Mouse (Mus musculus): ENCODE data around the gene Polr2l.

Polr2l gene

GRCm38 (mm10) chr7:141432741-141433516, 42.0 kb downstream of the Polr2l start:
- DNase-seq (ENCODE audit: low read depth, low spot score), result peak; percentile 76

GRCm38 (mm10) chr7:141432186-141432611, 42.7 kb downstream of the Polr2l start:
- DNase-seq (ENCODE audit: low read depth, low spot score), result no peak

GRCm38 (mm10) chr7:141431434-141432185, 43.3 kb downstream of the Polr2l start:
- DNase-seq (ENCODE audit: low read depth, low spot score), result no peak

- no peak for DNase-seq (ENCODE audit: low read depth, low spot score)
Measured at GRCm38 (mm10) chr7:141430585-141431240, 44.2 kb downstream of the Polr2l start.

DNA sequence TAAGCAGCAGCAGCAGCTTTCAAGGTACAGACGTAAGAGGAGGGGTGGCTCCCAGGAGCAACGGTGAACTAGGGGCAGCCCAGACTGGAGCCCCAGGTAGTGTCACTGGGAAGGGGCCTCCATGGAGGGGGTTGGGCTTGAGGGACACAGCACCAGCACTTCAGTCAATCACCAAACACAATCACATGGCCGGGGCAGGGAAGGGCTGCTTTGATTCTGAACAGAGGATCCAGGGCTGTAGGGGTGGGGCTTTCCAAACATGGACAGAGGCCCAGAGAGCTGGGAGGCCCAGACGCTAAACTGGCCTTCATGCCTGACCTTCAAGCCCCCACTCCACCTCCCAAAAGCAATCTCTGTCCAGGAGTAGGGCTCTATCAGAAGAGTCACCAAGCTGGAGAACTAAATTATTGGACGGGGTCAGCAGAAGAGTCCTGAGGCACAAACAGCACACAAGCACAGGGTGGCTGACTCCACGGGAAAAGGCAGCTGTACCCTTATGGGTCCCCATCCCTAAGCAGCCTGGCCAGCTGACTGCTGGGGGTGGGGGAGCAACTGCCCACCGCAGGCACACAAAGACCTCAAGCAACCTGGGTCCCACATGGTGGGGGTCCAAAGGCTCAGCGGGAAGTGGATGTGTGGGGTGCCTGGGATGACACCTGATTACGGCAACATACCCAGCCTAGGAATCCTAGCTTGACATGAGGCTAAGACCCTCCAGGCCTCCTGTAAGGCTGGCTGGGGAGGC, 44.9 kb downstream of the Polr2l start:
- DNase-seq (ENCODE audit: low read depth, low spot score), result no peak

GRCm38 (mm10) chr7:141429310-141429709, 45.6 kb downstream of the Polr2l start, which contains the start of gene Cend1:
Cend1 (minus strand) TSS chr7:141429491.
- DNase-seq (ENCODE audit: low read depth, low spot score), result no peak

- DNase-seq (ENCODE audit: low read depth, low spot score), result no peak
Measured at GRCm38 (mm10) chr7:141428701-141429100, 46.2 kb downstream of the Polr2l start.

DNA sequence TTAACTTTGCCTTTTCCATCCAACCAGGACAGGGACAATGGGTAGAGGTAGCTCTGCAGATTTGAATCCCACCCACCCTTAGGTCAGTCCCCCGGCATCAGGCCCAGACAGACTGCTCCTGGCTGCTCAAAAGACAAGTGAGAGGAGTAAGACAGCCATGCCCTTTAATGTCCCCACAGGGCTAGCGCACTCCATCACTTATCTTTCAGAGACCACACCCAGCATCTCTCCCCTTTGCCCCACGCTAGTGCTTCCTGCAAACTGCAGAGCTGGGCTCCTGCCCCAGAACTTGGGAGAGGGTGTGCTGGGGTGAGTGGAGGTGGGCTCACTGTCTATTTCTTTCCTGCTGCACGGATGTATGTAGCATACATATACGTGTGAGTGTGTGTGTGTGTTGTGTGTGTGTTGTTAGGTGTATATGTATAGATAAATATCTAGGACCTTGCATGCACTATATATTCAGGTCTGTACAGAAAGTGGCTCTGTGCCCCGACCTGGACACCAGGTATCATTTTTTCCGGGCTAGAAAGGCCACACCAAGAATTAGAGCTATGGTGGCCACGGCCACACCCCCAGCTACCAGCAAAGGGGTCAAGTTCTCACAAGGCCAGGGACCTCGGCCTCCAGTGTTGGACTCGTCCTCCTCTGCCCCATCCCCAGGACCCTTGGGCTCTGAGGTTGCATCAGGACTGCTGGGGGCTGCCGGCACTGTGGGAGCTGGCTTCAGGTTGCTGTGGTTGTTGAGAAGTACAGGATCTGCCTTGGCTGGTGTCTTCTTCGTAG, 47.8 kb downstream of the Polr2l start:
- no peak for DNase-seq (ENCODE audit: low read depth, low spot score)

GRCm38 (mm10) chr7:141423811-141424210, 51.1 kb downstream of the Polr2l start:
- DNase-seq (ENCODE audit: low read depth, low spot score), result no peak
